Mouse (Mus musculus) G1E (cell line): Measurements from ENCODE around the gene H6pd. TPM values are rescaled to one million over a fixed set of nuclear protein-coding genes. Genes with fewer than 3 reads are reported as not detected.

Experiments
- ATAC-seq: 2 replicates; pipeline ENCODE4 v1.8.0; 2016; ENCODE audit warnings: mild to moderate bottlenecking; ENCODE audit not compliant: insufficient number of reproducible peaks, poor library complexity, low FRiP score, severe bottlenecking; ENCODE audit errors: extremely low read depth
- DNase-seq: peaks from one replicate; pipeline ENCODE4 v3.0.0; 2012; ENCODE audit warnings: low spot score
- H3K27me3 ChIP-seq: 2 replicates; pipeline ENCODE4 v1.6.1; 2012; ENCODE audit warnings: mild to moderate bottlenecking, low read length, inconsistent platforms; ENCODE audit not compliant: insufficient read depth
- H3K36me3 ChIP-seq: replicated peaks from 2 replicates; pipeline ENCODE3; 2012; ENCODE audit warnings: mild to moderate bottlenecking, inconsistent platforms
- H3K4me1 ChIP-seq: 2 replicates; pipeline ENCODE4 v1.6.1; 2012; ENCODE audit warnings: low read depth, low read length, inconsistent platforms, mixed read lengths; ENCODE audit not compliant: insufficient read depth
- H3K4me3 ChIP-seq: 2 replicates; pipeline ENCODE4 v1.5.1; 2012; ENCODE audit warnings: low read depth, mild to moderate bottlenecking, inconsistent platforms, low read length, moderate library complexity, mixed read lengths
- H3K9me3 ChIP-seq: replicated peaks from 2 replicates; pipeline ENCODE4 v1.6.1; 2012; ENCODE audit warnings: inconsistent platforms
- CTCF ChIP-seq: IDR thresholded peaks from 2 replicates; pipeline ENCODE4 v1.5.1; 2012; ENCODE audit warnings: low read depth, low read length, inconsistent platforms, mixed read lengths
- GATA1 ChIP-seq: IDR thresholded peaks from 2 replicates; pipeline ENCODE4 v1.6.1; 2012; ENCODE audit warnings: borderline replicate concordance, low read length, inconsistent platforms, mixed read lengths
- GATA2 ChIP-seq: IDR thresholded peaks from 2 replicates; pipeline ENCODE4 v1.6.1; 2012; ENCODE audit warnings: low read depth, low read length, inconsistent platforms, borderline replicate concordance
- POLR2AphosphoS5 ChIP-seq: IDR thresholded peaks from 2 replicates; pipeline ENCODE4 v1.6.1; 2012; ENCODE audit warnings: low read depth, low read length, inconsistent platforms; ENCODE audit not compliant: insufficient replicate concordance
- TAL1 ChIP-seq: conservative IDR thresholded peaks from 2 replicates; pipeline ENCODE4 v1.6.1; 2012; ENCODE audit warnings: low read depth, low read length, inconsistent platforms, mixed read lengths
- polyA plus RNA-seq: library from polyadenylated mRNA; stranded (reverse); fragments of >175 nt; gene quantifications from 2 replicates; pipeline ENCODE4 v1.2.3, GENCODE M21; 2012
- total RNA-seq, 2 experiments: library from RNA; stranded (forward) in 1 of 2; stranded (reverse) in 1 of 2; fragments of 200-1000 nt in 1 of 2; fragments of >200 nt in 1 of 2; fragmentation: Nextera tagmentation in 1 of 2; gene quantifications; 2 replicates each; pipeline ENCODE4 v1.2.3; 2014 to 2017

The H6pd gene
- total and polyA plus RNA-seq, 3 experiments: 6.4 to 8.3 (median 7.1) TPM

DNA sequence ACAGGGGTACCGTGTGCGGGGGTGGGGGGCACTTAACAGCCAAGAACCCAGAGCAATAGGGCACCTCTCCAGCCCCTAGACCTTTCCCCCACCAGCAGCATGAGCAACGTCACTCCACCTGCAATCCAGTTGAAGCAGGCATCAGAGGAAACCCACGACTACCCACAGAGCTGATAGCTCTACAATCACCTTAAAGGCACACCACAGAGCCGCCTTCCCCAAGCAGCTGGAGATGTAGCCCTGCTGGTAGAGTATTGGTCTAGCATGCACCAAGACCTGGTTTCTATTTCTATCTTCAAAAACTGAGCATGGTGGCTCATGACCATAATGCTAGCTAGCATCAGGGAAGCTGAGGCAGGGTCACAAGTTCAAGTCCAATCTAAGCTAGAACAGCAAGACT, 61.4 kb downstream of the H6pd start:
- no peaks in the 10 kb centered on the region for H3K4me1 ChIP-seq
- no peaks in the 10 kb centered on the region for H3K9me3 ChIP-seq
- peaks cover 6% of the 10 kb centered on the region; the same call in 1 of the 2 replicates for H3K27me3 ChIP-seq
- TF ChIP-seq POLR2AphosphoS5: no peak
- H3K36me3 ChIP-seq: no peaks in the 10 kb centered on the region
- ATAC-seq (no peak), DNase-seq (no peak)
- H3K4me3 ChIP-seq: no peak overlapping the region

DNA sequence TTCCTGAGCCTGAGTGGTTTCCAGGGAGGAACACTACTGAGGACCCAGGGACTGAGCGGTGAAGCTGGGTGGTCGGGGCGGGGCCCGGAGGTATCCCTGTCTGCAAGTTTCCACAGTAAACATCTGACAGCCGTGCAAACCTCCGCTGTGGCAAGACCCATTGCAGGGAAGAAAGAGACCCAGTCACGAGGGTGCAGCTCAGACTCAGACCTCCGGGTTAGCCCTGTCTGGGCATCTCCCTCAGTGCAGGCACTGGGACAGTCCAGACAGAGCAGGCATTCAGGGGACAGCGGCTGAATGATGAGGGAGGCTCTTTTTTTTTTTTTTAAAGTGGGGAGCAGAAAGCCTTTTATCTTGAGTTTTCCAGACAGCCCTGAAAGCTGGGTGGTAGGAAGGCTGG, 63.6 kb downstream of the H6pd start:
- H3K4me3 ChIP-seq: no peak overlapping the region
- no peaks in the 10 kb centered on the region for H3K4me1 ChIP-seq
- no peaks in the 10 kb centered on the region for H3K36me3 ChIP-seq
- no peak for TF ChIP-seq GATA2
- TF ChIP-seq CTCF: no peak
- no peak for TF ChIP-seq TAL1
- no peak for TF ChIP-seq GATA1
- TF ChIP-seq POLR2AphosphoS5: no peak
- ATAC-seq (no peak), DNase-seq (no peak)
- peaks cover 8% of the 10 kb centered on the region; the same call in 1 of the 2 replicates for H3K27me3 ChIP-seq
- no peaks in the 10 kb centered on the region for H3K9me3 ChIP-seq

DNA sequence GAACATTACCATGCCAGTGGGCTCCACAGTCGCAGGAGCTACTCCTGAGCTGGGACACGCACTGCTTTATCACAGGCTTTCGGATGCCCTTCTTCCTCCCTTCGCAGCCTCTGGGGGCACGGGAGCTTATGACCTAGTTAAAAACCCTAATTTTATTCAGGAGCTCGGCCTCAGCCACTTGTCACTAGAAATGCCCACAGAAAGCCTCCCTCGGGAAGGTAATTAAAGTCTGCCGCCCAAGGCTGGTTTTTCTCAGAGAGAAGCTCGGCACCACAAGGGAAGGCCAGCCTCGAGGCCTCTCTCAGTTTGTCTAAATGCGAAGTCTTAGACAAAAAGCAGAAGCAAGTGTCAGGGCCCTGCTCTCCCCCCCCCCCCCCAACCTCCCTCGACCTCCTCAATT, 64.6 kb downstream of the H6pd start:
- Histone ChIP-seq H3K4me1 (no peaks in the 10 kb centered on the region), H3K9me3 (no peaks in the 10 kb centered on the region), H3K36me3 (no peaks in the 10 kb centered on the region), H3K4me3 (no peak overlapping the region), H3K27me3 (peaks cover 8% of the 10 kb centered on the region; the same call in 1 of the 2 replicates)
- TF ChIP-seq GATA1 (no peak), POLR2AphosphoS5 (no peak), CTCF (no peak), GATA2 (no peak), TAL1 (no peak)
- ATAC-seq (no peak), DNase-seq (no peak)

DNA sequence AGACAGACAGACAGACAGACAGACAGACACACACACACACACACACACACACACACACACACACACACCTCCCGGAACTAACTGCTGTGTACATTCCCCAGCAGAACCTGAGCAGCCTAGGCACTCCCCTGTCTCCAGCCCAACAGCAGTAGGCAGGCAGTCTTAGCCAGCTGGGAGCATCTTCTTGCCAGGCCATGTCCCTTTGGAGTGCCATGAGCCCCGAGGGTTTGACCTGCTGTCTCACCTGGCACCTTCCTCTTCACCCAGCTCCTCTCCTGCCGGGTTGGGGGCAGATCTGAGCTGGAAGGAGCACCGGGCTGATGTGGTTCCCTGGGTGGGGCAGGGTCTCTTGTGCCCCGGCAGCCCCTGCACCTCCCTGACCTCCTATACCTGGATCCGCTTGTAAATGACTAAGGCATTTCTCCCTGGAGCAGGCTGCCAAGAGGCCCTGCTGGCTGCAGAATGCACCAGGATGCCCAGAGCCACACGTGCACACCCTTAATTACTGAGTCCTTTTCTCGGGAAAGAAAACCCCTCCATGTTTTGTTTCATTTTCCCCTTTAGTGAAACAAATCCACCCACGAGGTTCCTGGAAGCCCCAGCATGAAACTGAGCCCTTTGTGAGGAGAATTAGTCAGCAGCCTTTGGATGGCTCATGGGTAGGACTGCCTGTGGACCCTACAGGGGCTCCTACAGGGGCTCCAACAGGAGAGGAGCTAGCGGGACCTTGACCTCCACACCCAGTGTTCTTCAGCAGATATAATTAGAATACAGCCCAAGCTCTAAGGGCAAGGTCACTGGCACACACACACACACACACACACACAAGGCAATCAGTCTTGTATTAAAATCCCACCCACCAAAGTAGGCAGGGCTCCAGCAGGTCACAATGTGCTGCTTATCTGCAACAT, 65.7 kb downstream of the H6pd start:
- H3K27me3 ChIP-seq: peaks cover 8% of the 10 kb centered on the region; the same call in 1 of the 2 replicates

DNA sequence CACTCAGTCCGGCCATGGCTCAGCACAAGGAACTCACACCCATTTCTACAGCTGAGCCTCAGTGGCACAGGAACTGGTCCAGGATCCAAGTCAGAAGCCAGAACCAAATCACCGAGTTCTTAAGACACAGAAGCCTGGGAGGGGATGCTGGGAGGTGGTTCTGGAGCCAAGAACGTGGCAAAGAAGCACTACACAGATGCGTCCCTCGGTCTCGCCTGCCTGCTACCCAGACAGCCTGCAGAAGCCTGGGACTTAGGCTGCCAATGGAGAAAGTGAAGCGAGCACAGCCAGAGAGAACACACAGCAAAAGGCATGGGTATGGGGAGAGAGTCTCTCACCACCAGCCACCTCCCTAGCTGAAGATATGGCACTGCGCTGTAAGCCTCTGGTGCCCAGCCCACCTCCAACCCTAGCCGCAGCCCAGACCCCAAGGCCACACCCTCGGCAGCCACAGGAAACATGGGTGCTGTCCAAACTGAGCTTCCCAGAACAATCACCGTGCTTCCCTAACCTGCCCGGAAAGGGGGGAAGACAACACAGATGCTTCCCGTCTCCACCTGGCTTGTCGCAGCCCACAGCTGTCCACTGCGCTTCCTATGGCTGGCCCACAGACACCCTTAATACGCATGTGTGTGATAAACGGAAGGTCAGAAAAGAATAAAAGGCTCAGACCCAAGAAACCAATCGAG, 67.6 kb downstream of the H6pd start:
- Histone ChIP-seq H3K36me3 (no peaks in the 10 kb centered on the region), H3K9me3 (no peaks in the 10 kb centered on the region), H3K4me3 (no peak overlapping the region), H3K4me1 (no peaks in the 10 kb centered on the region), H3K27me3 (peaks cover 8% of the 10 kb centered on the region; the same call in 1 of the 2 replicates)
- no peak for TF ChIP-seq POLR2AphosphoS5
- TF ChIP-seq TAL1: no peak
- no peak for TF ChIP-seq CTCF
- no peak for TF ChIP-seq GATA1
- TF ChIP-seq GATA2: no peak
- no peak for DNase-seq
- no peak for ATAC-seq

More for the DNA sequence above, 65.7 kb downstream of the H6pd start:
- no peak for ATAC-seq
- TF ChIP-seq GATA1 (no peak), POLR2AphosphoS5 (no peak), TAL1 (no peak)
- DNase-seq: no peak
- H3K4me1 ChIP-seq: no peaks in the 10 kb centered on the region
- H3K9me3 ChIP-seq: no peaks in the 10 kb centered on the region
- H3K4me3 ChIP-seq: no peak overlapping the region
- no peaks in the 10 kb centered on the region for H3K36me3 ChIP-seq

DNA sequence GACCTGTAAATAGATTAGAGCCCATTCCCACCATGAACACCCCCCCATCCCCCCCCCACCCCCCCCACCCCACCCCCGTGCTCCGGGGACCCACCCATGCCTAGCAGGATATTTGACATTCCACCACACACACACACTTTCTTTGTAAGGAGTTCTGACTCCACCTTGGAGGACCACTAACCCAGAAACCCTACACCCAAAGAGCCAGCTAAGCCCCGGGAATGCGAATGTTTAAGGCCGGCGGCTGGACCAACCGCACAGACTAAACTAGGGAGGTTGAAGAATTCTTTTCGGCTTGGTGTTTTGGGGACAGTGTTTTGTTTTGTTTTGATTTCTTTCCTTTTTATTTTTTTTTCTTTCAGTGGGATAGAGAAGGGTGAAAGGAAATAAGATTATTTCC, 70.1 kb downstream of the H6pd start:
- Histone ChIP-seq H3K36me3 (no peaks in the 10 kb centered on the region), H3K27me3 (peaks cover 8% of the 10 kb centered on the region; the same call in 1 of the 2 replicates), H3K4me3 (no peak overlapping the region), H3K9me3 (no peaks in the 10 kb centered on the region), H3K4me1 (no peaks in the 10 kb centered on the region)
- DNase-seq (no peak), ATAC-seq (no peak)
- TF ChIP-seq GATA1 (no peak), CTCF (no peak), TAL1 (no peak), POLR2AphosphoS5 (no peak), GATA2 (no peak)
